Comparison of ENCODE assay signal across 12 mouse cellular contexts in genomic region chr1:171465749-171466412, GRCm38 (mm10). TPM values are rescaled to one million over a fixed set of nuclear protein-coding genes. Genes with fewer than 3 reads are reported as not detected.
"Had no signal": no experiment of that assay in that cellular context is flagged by ENCODE, and none has a peak within 500 bp of the region (broad histone marks: within the 10 kb centered on the region; RNA-seq: fewer than 3 reads in every experiment).

No protein-coding gene starts in this region.

- H3K9ac ChIP-seq: limb, embryonic 13.5 days; liver, embryonic 15.5 days; lung, embryonic 14.5 days; midbrain, embryonic 12.5 days; stomach, embryonic 15.5 days had no signal

- H3K9me3 ChIP-seq: limb, embryonic 13.5 days; liver, embryonic 15.5 days; midbrain, embryonic 12.5 days; stomach, embryonic 15.5 days had no signal

- H3K4me1 ChIP-seq: limb, embryonic 13.5 days; midbrain, embryonic 12.5 days had no signal

- ATAC-seq: midbrain, embryonic 16.5 days had no signal

- H3K4me3 ChIP-seq: limb, embryonic 13.5 days; liver, embryonic 15.5 days; midbrain, embryonic 12.5 days; stomach, embryonic 15.5 days had no signal

- H3K36me3 ChIP-seq: midbrain, embryonic 12.5 days had no signal

- H3K27me3 ChIP-seq: limb, embryonic 13.5 days; liver, embryonic 15.5 days; midbrain, embryonic 12.5 days; stomach, embryonic 15.5 days had no signal

- H3K27ac ChIP-seq: limb, embryonic 13.5 days; liver, embryonic 15.5 days; midbrain, embryonic 12.5 days; stomach, embryonic 15.5 days had no signal

- DNase-seq: kidney, adult 8-10 months; kidney, postnatal 36 days; lung, embryonic 14.5 days; lung, postnatal 10 days; right cerebral cortex, postnatal 14 days; thymus, postnatal 36 days had no signal

RNA-seq across cellular contexts. Expression of gene Tstd1, which starts 47.2 kb away (rescaled TPM):
- total RNA-seq: megakaryocyte-erythroid progenitor cell, adult 5-6 weeks had no signal
